Mouse (Mus musculus) intestine, embryonic 14.5 days (tissue): ENCODE measurements around the gene Cxcl1. TPM values are rescaled to one million over a fixed set of nuclear protein-coding genes. Genes with fewer than 3 reads are reported as not detected.

Experiments used
- ATAC-seq: fragments of 200-750 bp; cut with Nextera tagmentation; replicated peaks from 2 replicates; pipeline ENCODE4 v1.8.0; 2017; ENCODE audit warnings: low read depth, moderate number of reproducible peaks, moderate TSS enrichment, moderate library complexity; ENCODE audit not compliant: low FRiP score, low TSS enrichment
- DNase-seq: peaks from one replicate; pipeline ENCODE4 v3.0.0-alpha.2; 2018; ENCODE audit warnings: low spot score
- H3K27ac ChIP-seq: fragments of 300-500 bp; sonication (generic); 2 replicates; pipeline ENCODE4 v1.5.1; 2014; ENCODE audit warnings: low read depth, mild to moderate bottlenecking, control low read depth
- H3K27me3 ChIP-seq: fragments of 300-500 bp; sonication (generic); replicated peaks from 2 replicates; pipeline ENCODE4 v1.6.1; 2014; ENCODE audit warnings: low read length, control low read depth; ENCODE audit not compliant: control insufficient read depth, insufficient read depth
- H3K36me3 ChIP-seq: fragments of 300-500 bp; sonication (generic); 2 replicates; pipeline ENCODE4 v1.6.1; 2014; ENCODE audit warnings: low read length, control low read depth; ENCODE audit not compliant: control insufficient read depth, insufficient read depth
- H3K4me1 ChIP-seq: fragments of 300-500 bp; sonication (generic); replicated peaks from 2 replicates; pipeline ENCODE4 v1.6.1; 2014; ENCODE audit warnings: low read length, control low read depth, mixed read lengths; ENCODE audit not compliant: control insufficient read depth, insufficient read depth
- H3K4me2 ChIP-seq: fragments of 300-500 bp; sonication (generic); 2 replicates; pipeline ENCODE4 v1.6.1; 2014; ENCODE audit warnings: low read length
- H3K4me3 ChIP-seq: fragments of 300-500 bp; sonication (generic); 2 replicates; pipeline ENCODE4 v1.5.1; 2014; ENCODE audit warnings: low read depth, low read length, control low read depth, mixed read lengths
- H3K9ac ChIP-seq: fragments of 300-500 bp; sonication (generic); 2 replicates; pipeline ENCODE4 v1.6.1; 2014; ENCODE audit warnings: mild to moderate bottlenecking, low read length
- H3K9me3 ChIP-seq: fragments of 300-500 bp; sonication (generic); 2 replicates; pipeline ENCODE4 v1.6.1; 2016; ENCODE audit warnings: low read length, control low read depth; ENCODE audit not compliant: control insufficient read depth
- WGBS: fragments of 180-500 bp; shearing (Covaris S2); extraction: QIAGEN DNeasy Blood & Tissue Kit; methylation state at CpG from one replicate; pipeline ENCODE4 v1.1.7; 2014; 5-methylcytosine and 5-hydroxymethylcytosine counted together
- polyA plus RNA-seq: library from polyadenylated mRNA; unstranded; fragments of >200 nt; fragmentation: Nextera tagmentation; extraction: Ambion mirVana; gene quantifications from 2 replicates; pipeline ENCODE4 v1.2.1, GENCODE M21; 2014

Gene Cxcl1
- polyA plus RNA-seq, 1 experiment from 2014 or later, result 0.42 TPM

DNA sequence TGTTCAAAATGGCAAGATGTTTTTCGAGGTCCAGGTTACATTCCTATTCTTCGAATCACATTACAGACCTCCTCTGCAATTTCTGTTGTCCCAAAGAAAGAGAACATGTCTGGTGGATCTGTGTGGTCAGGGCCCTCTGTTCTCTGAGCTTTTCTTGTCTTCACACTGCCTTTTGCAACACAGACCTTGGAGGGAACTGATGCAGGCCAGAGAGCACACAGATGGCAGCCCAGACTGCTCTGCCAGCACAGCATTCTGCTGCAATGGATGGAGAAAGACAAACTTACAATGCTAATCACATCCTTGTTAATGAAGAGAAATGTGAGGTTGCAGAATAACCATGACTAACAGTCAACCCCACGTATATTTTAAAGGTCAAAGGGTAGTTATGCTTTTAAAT, 32.0 kb upstream of the Cxcl1 start:
- ATAC-seq (no peak), DNase-seq (no peak)
- Histone ChIP-seq H3K4me1 (no peaks in the 10 kb centered on the region), H3K9me3 (no peaks in the 10 kb centered on the region), H3K4me3 (no peak overlapping the region), H3K9ac (no peak overlapping the region), H3K27ac (no peak overlapping the region), H3K36me3 (no peaks in the 10 kb centered on the region), H3K27me3 (no peaks in the 10 kb centered on the region), H3K4me2 (no peak overlapping the region)
- WGBS, result 78% methylated on average over 3 of the region's 3 CpGs

DNA sequence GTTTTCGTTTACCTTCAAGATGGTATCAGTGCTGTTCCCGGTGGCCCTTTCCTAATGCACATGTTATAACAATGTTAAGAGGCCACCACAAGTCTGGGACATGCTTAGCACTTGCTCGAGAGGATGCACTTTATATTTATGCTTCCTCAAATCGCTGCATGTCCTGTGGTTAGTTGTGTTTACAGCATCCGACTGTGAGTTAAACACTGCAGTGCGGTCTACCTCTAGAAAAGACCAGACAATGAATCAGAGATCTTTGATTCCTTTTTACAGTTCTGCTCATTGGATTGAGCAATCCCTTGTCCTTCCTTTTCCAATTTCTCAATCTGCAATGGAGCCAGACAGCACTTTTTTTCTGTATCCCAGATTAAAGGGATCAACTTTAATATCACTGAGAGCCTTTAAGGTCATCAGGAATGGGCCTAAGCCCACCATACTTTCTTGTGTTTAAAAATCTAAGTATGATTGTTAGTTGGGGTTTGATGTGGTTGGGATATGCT, 29.1 kb upstream of the Cxcl1 start:
- Histone ChIP-seq H3K27ac (no peak overlapping the region), H3K4me3 (no peak overlapping the region), H3K4me2 (no peak overlapping the region), H3K9ac (no peak overlapping the region), H3K27me3 (no peaks in the 10 kb centered on the region), H3K9me3 (no peaks in the 10 kb centered on the region), H3K36me3 (no peaks in the 10 kb centered on the region), H3K4me1 (no peaks in the 10 kb centered on the region)
- ATAC-seq, result no peak
- WGBS, result 70% methylated on average over 6 of the region's 6 CpGs
- DNase-seq, result no peak

DNA sequence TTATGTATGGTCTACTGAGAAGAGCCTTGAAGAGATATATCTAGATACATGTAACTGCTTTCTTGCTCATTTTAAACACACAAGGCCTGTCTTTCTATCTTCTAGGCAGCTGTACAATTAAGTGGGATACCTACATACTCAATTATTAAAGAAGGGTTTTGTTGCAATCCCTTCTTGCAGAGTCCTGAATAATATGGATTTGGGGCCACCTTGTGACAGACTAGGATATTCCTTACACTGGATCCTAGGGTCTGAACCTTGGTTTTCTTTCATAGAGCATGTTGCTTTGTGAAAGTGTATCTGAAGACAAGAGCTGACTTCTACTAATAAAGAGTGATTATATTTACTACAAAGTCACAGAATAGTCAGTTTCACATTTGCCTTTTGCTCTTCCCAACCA, 24.3 kb upstream of the Cxcl1 start:
- H3K4me3 ChIP-seq, result no peak overlapping the region
- no peak overlapping the region for H3K9ac ChIP-seq
- H3K4me1 ChIP-seq, result no peaks in the 10 kb centered on the region
- H3K9me3 ChIP-seq, result no peaks in the 10 kb centered on the region
- no peak for ATAC-seq
- no peak overlapping the region for H3K4me2 ChIP-seq
- no peak for DNase-seq
- no peaks in the 10 kb centered on the region for H3K27me3 ChIP-seq
- H3K36me3 ChIP-seq, result no peaks in the 10 kb centered on the region
- H3K27ac ChIP-seq, result no peak overlapping the region

DNA sequence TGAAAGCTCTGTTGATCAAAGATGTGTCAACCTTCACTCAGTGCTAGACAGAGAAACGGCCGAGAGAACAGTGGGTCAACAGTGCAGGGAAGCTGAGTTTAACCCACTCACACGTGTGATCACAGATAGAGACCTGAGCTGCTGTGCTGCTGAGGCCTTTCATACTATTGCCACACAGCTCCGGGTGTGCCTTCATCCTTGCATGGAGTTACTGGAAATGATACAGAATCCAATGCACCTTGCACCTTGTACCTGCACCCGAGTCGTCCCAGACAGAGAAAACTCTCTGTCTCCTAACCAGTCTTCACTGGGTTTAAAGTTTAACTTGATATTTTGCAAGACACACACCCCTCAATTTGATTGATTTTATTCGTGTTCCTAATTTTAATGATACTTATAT, 18.7 kb upstream of the Cxcl1 start:
- Histone ChIP-seq H3K4me3 (no peak overlapping the region), H3K9me3 (no peaks in the 10 kb centered on the region), H3K36me3 (no peaks in the 10 kb centered on the region), H3K27me3 (no peaks in the 10 kb centered on the region), H3K4me2 (no peak overlapping the region), H3K27ac (no peak overlapping the region), H3K9ac (no peak overlapping the region), H3K4me1 (no peaks in the 10 kb centered on the region)
- DNase-seq, result no peak
- 74% methylated on average over 7 of the region's 7 CpGs for WGBS
- no peak for ATAC-seq

DNA sequence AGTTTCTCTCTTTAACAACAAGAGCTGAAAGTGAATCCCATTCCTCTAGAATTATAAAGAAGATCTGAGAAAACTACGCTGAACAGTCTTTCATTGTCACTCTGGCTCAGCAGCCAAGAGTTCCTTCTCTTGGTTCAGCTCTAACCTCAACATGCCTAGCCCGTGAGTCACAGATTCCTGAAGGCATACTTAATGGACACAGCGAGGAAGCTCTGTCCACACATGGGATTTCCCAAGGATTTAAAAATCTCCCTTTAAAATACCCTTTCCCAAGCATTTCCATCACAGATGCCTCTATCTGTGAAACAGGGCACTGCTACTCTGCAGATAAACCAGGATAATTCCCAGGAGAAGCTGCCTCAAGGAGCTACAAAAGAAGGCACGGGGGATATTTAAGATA, 15.0 kb upstream of the Cxcl1 start:
- Histone ChIP-seq H3K4me3 (no peak overlapping the region), H3K4me2 (no peak overlapping the region), H3K36me3 (no peaks in the 10 kb centered on the region), H3K9me3 (no peaks in the 10 kb centered on the region), H3K27ac (peak overlapping the region; percentile 1; the same call in 1 of the 2 replicates), H3K27me3 (no peaks in the 10 kb centered on the region), H3K4me1 (no peaks in the 10 kb centered on the region), H3K9ac (no peak overlapping the region)
- DNase-seq, result no peak
- no peak for ATAC-seq
- 65% methylated on average over 4 of the region's 4 CpGs for WGBS

DNA sequence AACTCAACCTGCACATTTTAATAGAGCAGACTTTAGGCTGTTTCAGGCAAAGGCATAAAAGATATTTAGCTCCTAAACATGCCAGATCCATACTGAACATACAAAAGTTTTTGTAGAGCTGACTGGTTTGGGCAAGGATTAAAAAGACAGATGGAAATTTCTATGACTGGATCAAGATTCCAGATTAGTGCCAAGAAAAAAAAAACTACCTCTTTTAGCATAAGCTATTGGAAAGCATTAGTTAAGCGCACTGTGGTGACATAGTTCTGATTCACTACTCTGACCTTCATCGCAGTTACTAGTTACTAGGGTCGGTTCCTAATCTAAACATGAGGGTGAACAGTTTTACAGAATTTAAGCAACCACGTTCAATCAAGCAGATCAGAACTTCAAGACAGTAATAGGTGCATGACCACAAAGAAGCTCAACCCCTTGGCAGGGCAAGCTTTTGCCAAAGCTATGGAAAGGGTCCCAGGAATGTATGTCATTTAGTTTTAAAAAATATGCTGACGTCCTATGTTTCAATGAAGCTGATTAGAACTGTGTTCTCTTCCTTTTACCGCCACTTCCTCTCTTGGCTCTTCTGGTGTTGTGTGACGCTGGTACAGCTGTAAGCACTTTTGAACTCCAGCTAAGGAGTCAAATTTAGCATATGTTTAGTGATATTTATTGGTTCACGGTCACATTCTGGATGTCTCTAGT, 14.4 kb upstream of the Cxcl1 start:
- DNase-seq (no peak), ATAC-seq (no peak)
- Histone ChIP-seq H3K9ac (no peak overlapping the region), H3K4me3 (no peak overlapping the region), H3K9me3 (no peaks in the 10 kb centered on the region), H3K4me1 (no peaks in the 10 kb centered on the region), H3K36me3 (no peaks in the 10 kb centered on the region), H3K27me3 (no peaks in the 10 kb centered on the region), H3K27ac (no peak overlapping the region), H3K4me2 (no peak overlapping the region)
- 77% methylated on average over 8 of the region's 8 CpGs for WGBS

DNA sequence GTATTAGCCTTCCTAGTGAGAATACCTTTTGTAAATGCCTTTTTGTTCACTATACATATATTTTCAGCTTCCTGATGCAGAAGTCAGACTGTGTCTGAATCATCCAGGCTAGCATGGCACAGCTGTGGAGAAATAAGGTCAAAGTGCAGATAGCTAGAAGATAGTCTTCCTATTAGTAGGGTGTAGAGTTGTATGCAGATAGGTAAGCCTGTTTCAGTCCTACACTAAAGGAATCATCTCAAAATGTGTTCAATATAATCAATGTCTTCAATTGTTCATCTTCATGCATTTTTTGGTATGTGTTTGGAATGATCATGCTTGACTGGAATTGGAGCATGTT, 13.9 kb upstream of the Cxcl1 start:
- Histone ChIP-seq H3K36me3 (no peaks in the 10 kb centered on the region), H3K9me3 (no peaks in the 10 kb centered on the region), H3K4me3 (no peak overlapping the region), H3K27me3 (no peaks in the 10 kb centered on the region), H3K4me2 (no peak overlapping the region), H3K9ac (no peak overlapping the region), H3K27ac (no peak overlapping the region), H3K4me1 (no peaks in the 10 kb centered on the region)
- DNase-seq (no peak), ATAC-seq (no peak)

DNA sequence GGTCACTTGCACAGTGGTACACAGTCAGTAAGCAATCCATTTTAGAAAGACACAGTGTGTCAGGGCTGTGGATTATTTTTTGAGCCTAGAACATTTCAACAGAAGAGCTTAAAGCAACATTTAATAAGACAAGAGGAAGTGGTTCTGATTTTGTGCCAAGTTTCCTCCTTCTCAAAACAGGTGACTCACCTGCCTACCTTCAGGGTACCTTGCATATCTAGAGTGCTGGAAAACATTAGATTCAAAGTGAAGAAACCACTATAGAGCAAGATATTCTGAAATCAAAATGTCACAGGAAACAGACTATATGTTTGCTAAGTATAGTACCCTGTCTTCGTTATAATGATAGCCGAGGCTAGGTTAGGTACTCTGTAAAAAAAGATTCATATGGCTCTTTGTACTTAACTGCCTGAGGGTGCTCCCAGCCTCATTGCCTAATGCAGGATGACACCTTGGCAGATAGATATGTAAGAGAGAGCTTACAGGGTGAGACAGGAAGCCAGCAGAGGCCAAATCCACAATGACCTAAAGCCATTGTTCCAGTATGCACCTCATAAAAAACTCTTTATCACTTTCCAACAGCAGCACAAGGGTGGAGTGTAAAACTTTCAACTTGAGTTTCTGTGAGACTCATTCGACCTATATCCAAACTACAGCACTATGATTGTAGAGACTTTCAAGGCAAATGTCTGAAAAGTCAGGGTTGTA, 11.6 kb upstream of the Cxcl1 start:
- H3K9me3 ChIP-seq, result no peaks in the 10 kb centered on the region

DNA sequence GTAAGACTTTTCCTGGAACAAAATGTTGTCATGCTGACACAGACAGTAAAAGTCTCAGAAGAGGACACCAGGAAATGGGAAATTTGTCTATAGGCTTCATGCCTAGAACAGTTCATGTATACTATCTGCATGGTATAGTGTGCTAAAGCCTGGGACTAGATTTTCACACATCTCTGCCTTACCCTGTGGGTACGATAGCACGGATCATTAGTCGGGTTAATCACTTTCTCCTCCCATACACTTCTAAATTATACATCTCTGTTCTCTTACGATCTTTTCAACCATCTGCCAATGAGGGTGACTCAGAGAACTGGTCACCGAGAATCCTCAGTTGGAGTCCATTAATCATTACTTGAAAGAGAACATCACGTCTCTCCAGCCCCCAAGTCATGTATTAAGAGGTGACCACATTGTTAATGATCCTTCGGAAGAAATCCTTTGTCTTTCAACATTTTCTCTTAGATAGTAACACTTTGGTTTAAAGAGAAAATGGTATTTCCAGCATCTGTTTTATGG, 10.6 kb upstream of the Cxcl1 start:
- Histone ChIP-seq H3K4me2 (no peak overlapping the region), H3K36me3 (no peaks in the 10 kb centered on the region), H3K27me3 (no peaks in the 10 kb centered on the region), H3K9ac (no peak overlapping the region), H3K4me3 (no peak overlapping the region), H3K4me1 (no peaks in the 10 kb centered on the region), H3K9me3 (no peaks in the 10 kb centered on the region), H3K27ac (no peak overlapping the region)
- DNase-seq, result no peak
- ATAC-seq, result no peak
- 87% methylated on average over 7 of the region's 7 CpGs for WGBS

More for the DNA sequence above, 11.6 kb upstream of the Cxcl1 start:
- Histone ChIP-seq H3K4me1 (no peaks in the 10 kb centered on the region), H3K4me3 (no peak overlapping the region), H3K36me3 (no peaks in the 10 kb centered on the region), H3K27ac (no peak overlapping the region), H3K4me2 (no peak overlapping the region), H3K27me3 (no peaks in the 10 kb centered on the region), H3K9ac (no peak overlapping the region)
- ATAC-seq (no peak), DNase-seq (no peak)
- WGBS, result 84% methylated on average over 3 of the region's 3 CpGs
